Mouse (Mus musculus): ENCODE results near the gene Rab8a.

DNA sequence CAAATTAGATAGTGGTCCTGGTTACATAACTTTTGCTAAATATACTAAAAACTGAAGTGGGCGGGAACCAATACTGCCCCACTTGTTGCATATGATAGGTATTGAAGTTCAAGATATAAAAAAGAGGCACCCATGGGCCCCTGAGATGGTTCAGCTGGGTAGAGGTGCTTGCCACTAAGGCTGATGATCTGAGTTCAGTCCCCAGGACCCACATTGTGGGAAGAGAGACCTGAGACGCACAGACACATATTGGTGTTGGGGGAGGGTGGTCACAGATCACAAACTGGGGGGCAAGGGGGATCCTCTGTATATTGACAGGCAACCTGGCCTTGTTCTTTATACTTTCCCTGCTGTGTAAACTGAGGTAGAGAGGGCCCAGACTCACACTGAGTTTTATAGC lies 23.6 kb upstream of the Rab8a start:
- TF ChIP-seq CTCF (IDR thresholded peaks at IDR 0.05) (no peak), POLR2A (IDR thresholded peaks at IDR 0.05; ENCODE audit: insufficient read depth, low read depth, low read length) (no peak), EP300 (IDR thresholded peaks at IDR 0.05; ENCODE audit: insufficient read depth, low read depth, low read length) (no peak)

Measured in heart, adult 2 months (tissue).